Mouse (Mus musculus) hindbrain, embryonic 16.5 days (tissue): ENCODE data around the gene Csrp1. TPM values are rescaled to one million over a fixed set of nuclear protein-coding genes. Genes with fewer than 3 reads are reported as not detected.

Experiments
- ATAC-seq: fragments of 200-750 bp; cut with Nextera tagmentation; 2 replicates; pipeline ENCODE4 v1.8.0; 2017; ENCODE audit warnings: moderate TSS enrichment, moderate library complexity
- H3K27ac ChIP-seq: fragments of 300-500 bp; sonication (generic); 2 replicates; pipeline ENCODE4 v1.5.1; 2014; ENCODE audit warnings: low read depth, mild to moderate bottlenecking, control low read depth, low read length, moderate library complexity
- H3K27me3 ChIP-seq: fragments of 300-500 bp; sonication (generic); replicated peaks from 2 replicates; pipeline ENCODE4 v1.6.1; 2014; ENCODE audit warnings: low read length; ENCODE audit not compliant: control insufficient read depth, insufficient read depth
- H3K36me3 ChIP-seq: fragments of 300-500 bp; sonication (generic); 2 replicates; pipeline ENCODE4 v1.6.1; 2014; ENCODE audit warnings: mild to moderate bottlenecking, low read length, moderate library complexity, mixed read lengths; ENCODE audit not compliant: control insufficient read depth, insufficient read depth
- H3K4me1 ChIP-seq: fragments of 300-500 bp; sonication (generic); 2 replicates; pipeline ENCODE4 v1.6.1; 2014; ENCODE audit warnings: low read depth, low read length; ENCODE audit not compliant: control insufficient read depth, insufficient read depth
- H3K4me2 ChIP-seq: fragments of 300-500 bp; sonication (generic); 2 replicates; pipeline ENCODE4 v1.6.1; 2014; ENCODE audit warnings: mild to moderate bottlenecking, low read length, control low read depth, moderate library complexity
- H3K4me3 ChIP-seq: fragments of 300-500 bp; sonication (generic); 2 replicates; pipeline ENCODE4 v1.5.1; 2014; ENCODE audit warnings: mild to moderate bottlenecking, low read length, control low read depth, moderate library complexity
- H3K9ac ChIP-seq: fragments of 300-500 bp; sonication (generic); 2 replicates; pipeline ENCODE4 v1.6.1; 2014; ENCODE audit warnings: low read depth, mild to moderate bottlenecking, control low read depth, low read length, moderate library complexity
- H3K9me3 ChIP-seq: fragments of 300-500 bp; sonication (generic); 2 replicates; pipeline ENCODE4 v1.6.1; 2014; ENCODE audit warnings: mild to moderate bottlenecking, low read length, moderate library complexity; ENCODE audit not compliant: control insufficient read depth
- WGBS: fragments of 180-500 bp; shearing (Covaris S2); extraction: QIAGEN DNeasy Blood & Tissue Kit; methylation state at CpG from one replicate; pipeline ENCODE4 v1.1.7; 2014; 5-methylcytosine and 5-hydroxymethylcytosine counted together
- polyA plus RNA-seq: library from polyadenylated mRNA; unstranded; fragments of >200 nt; fragmentation: Nextera tagmentation; extraction: Ambion mirVana; gene quantifications from 2 replicates; pipeline ENCODE4 v1.2.1, GENCODE M21; 2015

Csrp1 gene
- polyA plus RNA-seq, 1 experiment from 2014 or later = 20.6 TPM

- Histone ChIP-seq H3K9me3 (peaks cover 3% of the 10 kb centered on the region; the same call in 1 of the 2 replicates), H3K27ac (no peak overlapping the region), H3K27me3 (no peaks in the 10 kb centered on the region), H3K36me3 (no peaks in the 10 kb centered on the region), H3K9ac (no peak overlapping the region), H3K4me3 (no peak overlapping the region), H3K4me2 (no peak overlapping the region), H3K4me1 (peaks cover 15% of the 10 kb centered on the region)
- no peak for ATAC-seq
- 78% methylated on average over 2 of the region's 2 CpGs for WGBS
These were observed 17.1 kb upstream of the Csrp1 start for GRCm38 (mm10) chr1:135702722-135703121.

- Histone ChIP-seq H3K4me2 (no peak overlapping the region), H3K27me3 (no peaks in the 10 kb centered on the region), H3K4me3 (no peak overlapping the region), H3K27ac (no peak overlapping the region), H3K36me3 (no peaks in the 10 kb centered on the region), H3K4me1 (peaks cover 2% of the 10 kb centered on the region), H3K9me3 (peaks cover 3% of the 10 kb centered on the region; the same call in 1 of the 2 replicates), H3K9ac (no peak overlapping the region)
- WGBS = 60% methylated on average over 3 of the region's 3 CpGs
- no peak for ATAC-seq
These were observed 15.5 kb upstream of the Csrp1 start for GRCm38 (mm10) chr1:135704317-135704821.

DNA sequence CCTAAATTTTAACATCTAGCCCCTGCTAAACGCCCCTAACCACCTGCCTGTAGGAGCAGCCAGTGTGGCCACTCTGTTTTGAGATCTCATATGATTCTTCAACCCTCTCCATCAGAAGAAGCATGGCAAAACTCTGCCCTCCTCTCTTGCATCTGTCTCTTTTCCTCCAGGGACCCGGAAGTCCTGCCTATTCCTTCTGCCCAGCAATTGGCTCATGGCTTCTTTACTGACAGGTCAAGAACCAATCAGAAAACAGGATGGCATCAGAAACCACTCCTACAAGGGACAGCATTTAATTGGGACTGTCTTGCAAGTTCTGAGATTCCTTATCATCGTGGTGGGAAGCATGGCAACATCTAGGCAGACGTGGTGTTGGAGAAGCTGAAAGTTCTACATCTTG lies 11.5 kb upstream of the Csrp1 start:
- WGBS = 46% methylated on average over 4 of the region's 4 CpGs
- H3K4me2 ChIP-seq = peak overlapping the region; percentile 25; the same call in 1 of the 2 replicates
- no peak overlapping the region for H3K9ac ChIP-seq
- no peak for ATAC-seq
- H3K36me3 ChIP-seq = no peaks in the 10 kb centered on the region
- no peak overlapping the region for H3K4me3 ChIP-seq
- H3K27me3 ChIP-seq = no peaks in the 10 kb centered on the region
- peaks cover 3% of the 10 kb centered on the region; the same call in 1 of the 2 replicates for H3K9me3 ChIP-seq
- H3K4me1 ChIP-seq = no peaks in the 10 kb centered on the region
- H3K27ac ChIP-seq = no peak overlapping the region

GRCm38 (mm10) chr1:135711126-135711525 lies 8.7 kb upstream of the Csrp1 start:
- no peak overlapping the region for H3K4me3 ChIP-seq
- ATAC-seq = no peak
- H3K36me3 ChIP-seq = no peaks in the 10 kb centered on the region
- no peak overlapping the region for H3K4me2 ChIP-seq
- WGBS = 65% methylated on average over 7 of the region's 7 CpGs
- H3K27ac ChIP-seq = no peak overlapping the region
- no peaks in the 10 kb centered on the region for H3K27me3 ChIP-seq
- peaks cover 3% of the 10 kb centered on the region; the same call in 1 of the 2 replicates for H3K9me3 ChIP-seq
- no peak overlapping the region for H3K9ac ChIP-seq
- no peaks in the 10 kb centered on the region for H3K4me1 ChIP-seq

DNA sequence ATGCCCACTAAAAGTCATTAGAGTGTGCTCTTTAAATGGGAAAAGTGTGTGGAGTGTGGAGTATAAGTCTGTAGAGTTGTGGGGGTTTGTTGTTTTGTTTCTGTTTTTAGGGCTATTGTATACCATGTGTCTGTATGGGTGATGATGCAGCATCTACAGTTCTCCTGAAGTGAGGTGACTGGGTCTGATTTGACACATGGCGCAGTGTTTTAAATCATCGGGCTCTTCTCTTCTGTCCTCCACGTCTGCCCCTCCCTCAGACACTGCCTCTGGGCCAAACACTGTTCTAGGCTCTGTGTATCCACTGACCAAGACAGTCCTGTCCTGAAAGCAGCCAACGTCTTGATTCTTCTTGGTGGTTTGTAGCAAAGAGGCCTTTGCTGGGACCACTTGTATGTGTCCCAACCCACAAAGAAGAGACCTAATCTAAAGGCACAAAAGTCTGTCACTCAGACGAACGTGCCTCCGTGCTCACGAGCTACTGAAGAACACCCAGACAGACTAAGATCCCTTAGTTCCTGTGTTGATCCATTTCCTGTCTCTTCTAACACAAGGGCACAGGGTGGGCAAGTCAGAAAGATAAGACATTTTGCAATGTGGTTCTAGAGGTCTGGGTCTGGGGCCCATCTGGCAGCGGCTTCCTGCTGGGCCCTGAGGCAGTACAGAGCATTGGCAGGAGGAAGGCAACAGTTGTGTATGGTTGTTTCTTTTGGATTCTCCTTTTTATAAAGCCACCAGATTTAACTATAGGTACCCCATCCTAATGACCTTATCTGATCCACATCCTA lies 5.6 kb upstream of the Csrp1 start:
- Histone ChIP-seq H3K4me2 (no peak overlapping the region), H3K27me3 (no peaks in the 10 kb centered on the region), H3K36me3 (no peaks in the 10 kb centered on the region), H3K27ac (no peak overlapping the region), H3K9me3 (no peaks in the 10 kb centered on the region), H3K9ac (no peak overlapping the region), H3K4me3 (no peak overlapping the region), H3K4me1 (no peaks in the 10 kb centered on the region)
- 88% methylated on average over 9 of the region's 9 CpGs for WGBS
- no peak for ATAC-seq

- no peak overlapping the region for H3K4me2 ChIP-seq
- no peaks in the 10 kb centered on the region for H3K27me3 ChIP-seq
- no peak for ATAC-seq
- 66% methylated on average over 3 of the region's 3 CpGs for WGBS
- no peaks in the 10 kb centered on the region for H3K9me3 ChIP-seq
- H3K27ac ChIP-seq = no peak overlapping the region
- H3K36me3 ChIP-seq = no peaks in the 10 kb centered on the region
- no peak overlapping the region for H3K4me3 ChIP-seq
- H3K4me1 ChIP-seq = no peaks in the 10 kb centered on the region
- no peak overlapping the region for H3K9ac ChIP-seq
These were observed 4.8 kb upstream of the Csrp1 start for GRCm38 (mm10) chr1:135714901-135715609.

- Histone ChIP-seq H3K27me3 (no peaks in the 10 kb centered on the region), H3K4me2 (peak overlapping the region; percentile 27), H3K9ac (no peak overlapping the region), H3K4me1 (no peaks in the 10 kb centered on the region), H3K4me3 (no peak overlapping the region), H3K9me3 (no peaks in the 10 kb centered on the region), H3K27ac (no peak overlapping the region), H3K36me3 (no peaks in the 10 kb centered on the region)
- 23% methylated on average over 9 of the region's 9 CpGs for WGBS
- ATAC-seq = 0 out of 2 replicates have a peak, but pooled peaks have one; percentile 45
These were observed 375 bp upstream of the Csrp1 start for GRCm38 (mm10) chr1:135719486-135719885.

- no peak overlapping the region for H3K27ac ChIP-seq
- H3K27me3 ChIP-seq = no peaks in the 10 kb centered on the region
- no peak overlapping the region for H3K4me3 ChIP-seq
- H3K9me3 ChIP-seq = no peaks in the 10 kb centered on the region
- no peaks in the 10 kb centered on the region for H3K4me1 ChIP-seq
- H3K36me3 ChIP-seq = no peaks in the 10 kb centered on the region
- H3K4me2 ChIP-seq = no peak overlapping the region
- WGBS = 38% methylated on average over 1 of the region's 1 CpGs
- no peak for ATAC-seq
- no peak overlapping the region for H3K9ac ChIP-seq
These were observed 3.2 kb downstream of the Csrp1 start for GRCm38 (mm10) chr1:135723016-135723415.

DNA sequence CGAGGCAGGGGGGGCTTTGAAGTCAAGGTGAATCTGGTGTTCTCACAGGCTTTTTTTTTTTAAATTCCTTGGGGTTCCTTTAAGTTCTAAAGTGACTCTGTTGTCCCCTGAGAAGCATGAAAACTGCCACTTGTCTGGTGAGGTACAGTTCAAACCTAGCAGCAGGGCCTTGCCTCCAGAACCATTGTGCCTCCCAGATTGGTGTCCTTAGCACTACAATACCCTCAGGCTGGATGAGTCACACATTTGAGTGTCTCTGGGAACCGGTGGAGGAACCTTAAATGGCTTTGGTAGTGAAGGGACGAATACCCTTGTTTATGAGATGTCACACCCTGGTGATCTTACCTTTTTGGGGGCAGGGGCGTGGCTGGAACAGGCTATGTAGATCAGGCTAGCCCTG lies 4.3 kb downstream of the Csrp1 start:
- no peak for ATAC-seq
- H3K27me3 ChIP-seq = no peaks in the 10 kb centered on the region
- H3K4me1 ChIP-seq = peaks cover 5% of the 10 kb centered on the region
- no peak overlapping the region for H3K9ac ChIP-seq
- WGBS = 68% methylated on average over 4 of the region's 4 CpGs
- H3K4me2 ChIP-seq = no peak overlapping the region
- H3K27ac ChIP-seq = no peak overlapping the region
- no peaks in the 10 kb centered on the region for H3K36me3 ChIP-seq
- H3K9me3 ChIP-seq = no peaks in the 10 kb centered on the region
- H3K4me3 ChIP-seq = no peak overlapping the region
